Mouse (Mus musculus): ENCODE results near the gene Bcas1.
"Not testable (repeated sequence)": the region's sequence is repeated elsewhere in the genome, so short reads cannot be mapped to it uniquely, and the experiment has no call there.

Gene Bcas1

GRCm38 (mm10) chr2:170427704-170428103 lies at the start of gene Bcas1:
Gene Bcas1 (minus strand): TSS chr2:170427845.
- DNase-seq: no peak

GRCm38 (mm10) chr2:170476643-170477042 lies 49.0 kb upstream of the Bcas1 start:
- no peak for DNase-seq

- DNase-seq: no peak
These were observed 48.6 kb upstream of the Bcas1 start for GRCm38 (mm10) chr2:170476215-170476614.

- no peak for DNase-seq
These were observed 47.5 kb upstream of the Bcas1 start for GRCm38 (mm10) chr2:170475164-170475563.

GRCm38 (mm10) chr2:170474125-170474524 lies 46.5 kb upstream of the Bcas1 start:
- no peak for DNase-seq

GRCm38 (mm10) chr2:170470591-170470990 lies 42.9 kb upstream of the Bcas1 start:
- no peak for DNase-seq

- peak; percentile 34 for DNase-seq
These were observed 42.1 kb upstream of the Bcas1 start for GRCm38 (mm10) chr2:170469616-170470308.

- no peak for DNase-seq
These were observed 40.4 kb upstream of the Bcas1 start for GRCm38 (mm10) chr2:170468009-170468408.

- no peak for DNase-seq
These were observed 37.2 kb upstream of the Bcas1 start for GRCm38 (mm10) chr2:170464817-170465216.

GRCm38 (mm10) chr2:170461652-170462051 lies 34.0 kb upstream of the Bcas1 start:
- DNase-seq: no peak

GRCm38 (mm10) chr2:170459805-170460204 lies 32.2 kb upstream of the Bcas1 start:
- DNase-seq: no peak

GRCm38 (mm10) chr2:170459183-170459582 lies 31.5 kb upstream of the Bcas1 start:
- DNase-seq: no peak

- not testable (repeated sequence) for DNase-seq
These were observed 26.2 kb upstream of the Bcas1 start for GRCm38 (mm10) chr2:170453809-170454208.

- DNase-seq: peak; percentile 48
These were observed 23.3 kb upstream of the Bcas1 start for GRCm38 (mm10) chr2:170450933-170451332.

- DNase-seq: peak; percentile 30
These were observed 20.0 kb upstream of the Bcas1 start for GRCm38 (mm10) chr2:170447651-170448050.

GRCm38 (mm10) chr2:170446843-170447383 lies 19.3 kb upstream of the Bcas1 start:
- DNase-seq: no peak

- DNase-seq: peak; percentile 13
These were observed 18.2 kb upstream of the Bcas1 start for GRCm38 (mm10) chr2:170445861-170446260.

GRCm38 (mm10) chr2:170442535-170442934 lies 14.9 kb upstream of the Bcas1 start:
- DNase-seq: no peak

GRCm38 (mm10) chr2:170438782-170439181 lies 11.1 kb upstream of the Bcas1 start:
- no peak for DNase-seq

GRCm38 (mm10) chr2:170436204-170436603 lies 8.6 kb upstream of the Bcas1 start:
- DNase-seq: no peak

- DNase-seq: no peak
These were observed 4.5 kb upstream of the Bcas1 start for GRCm38 (mm10) chr2:170432152-170432551.

GRCm38 (mm10) chr2:170428966-170429365 lies 1.3 kb upstream of the Bcas1 start:
- DNase-seq: no peak

GRCm38 (mm10) chr2:170424131-170424530 lies 3.5 kb downstream of the Bcas1 start:
- no peak for DNase-seq

GRCm38 (mm10) chr2:170421924-170422323 lies 5.7 kb downstream of the Bcas1 start:
- no peak for DNase-seq

GRCm38 (mm10) chr2:170418748-170419147 lies 8.9 kb downstream of the Bcas1 start:
- peak; percentile 14 for DNase-seq
